Mouse (Mus musculus) heart, adult 8-10 months (tissue): ENCODE data around the gene Sycn. TPM values are rescaled to one million over a fixed set of nuclear protein-coding genes. Genes with fewer than 3 reads are reported as not detected.

Experiments
- DNase-seq: peaks from one replicate; pipeline ENCODE4 v3.0.0; 2022; ENCODE audit warnings: low spot score
- total RNA-seq, 4 experiments: library from RNA; stranded (reverse); gene quantifications; 2 replicates each; pipeline ENCODE4 v1.2.4; 2022

Sycn gene
- total RNA-seq, 4 experiments from 2014 or later = not detected

DNA sequence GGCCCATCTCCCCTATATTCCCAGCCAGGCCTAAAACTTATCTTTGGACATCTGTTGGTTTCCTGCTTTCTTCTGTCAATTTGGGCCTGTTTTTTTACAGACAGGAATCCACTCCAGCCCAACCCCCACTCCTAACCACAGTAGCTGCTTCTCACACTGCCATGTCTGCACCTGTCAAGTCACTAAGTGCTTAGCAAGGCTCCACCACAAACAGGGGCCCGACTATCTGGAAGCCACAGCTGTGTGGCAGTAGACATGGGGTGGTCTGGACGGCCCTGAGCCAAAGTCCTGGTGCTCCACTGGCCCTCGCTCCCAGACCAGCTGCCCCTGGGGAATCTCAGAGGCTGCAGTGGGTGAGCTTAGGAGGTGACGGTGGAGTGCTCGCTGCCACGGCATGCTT lies 17.0 kb downstream of the Sycn start:
- DNase-seq = no peak

DNA sequence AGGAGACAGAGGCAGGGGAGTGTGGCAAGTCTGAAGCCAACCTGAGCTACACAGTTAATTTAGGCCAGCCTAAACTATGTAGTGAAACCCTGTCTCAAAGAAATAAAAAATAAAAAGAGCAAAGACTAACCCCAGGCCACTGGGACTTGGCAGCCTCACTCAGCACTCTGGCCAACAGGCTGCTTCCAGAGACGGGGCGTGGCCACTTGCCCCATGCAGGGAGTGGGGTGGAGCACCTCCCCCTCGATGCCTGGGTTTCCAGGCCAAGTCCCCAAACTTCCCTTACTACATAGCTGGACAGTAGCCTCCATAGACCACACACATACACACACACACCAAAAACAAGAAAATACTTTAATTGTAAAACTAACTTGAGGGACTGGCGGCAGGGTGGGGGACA lies 17.8 kb downstream of the Sycn start:
- DNase-seq = peak; percentile 37

DNA sequence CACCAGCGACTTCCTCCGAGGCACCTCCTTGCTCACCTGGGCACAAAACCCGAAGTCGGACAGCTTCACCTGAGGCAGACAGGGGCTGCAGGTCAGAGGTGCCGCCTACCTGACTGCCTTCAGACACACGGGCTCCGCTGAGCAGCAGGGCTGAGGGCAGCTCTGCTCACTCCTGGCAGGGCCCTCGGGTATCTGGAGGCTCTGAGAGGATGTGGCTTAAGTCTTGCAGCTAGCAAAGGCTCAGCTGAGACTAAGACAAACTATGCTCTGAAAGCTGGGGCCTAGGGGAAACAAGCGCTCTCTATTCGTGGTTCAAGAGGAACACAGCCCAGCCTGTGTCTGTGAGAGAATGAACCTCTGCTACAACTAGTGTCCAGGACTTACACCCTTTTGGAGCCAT lies 20.2 kb downstream of the Sycn start:
- DNase-seq = no peak

DNA sequence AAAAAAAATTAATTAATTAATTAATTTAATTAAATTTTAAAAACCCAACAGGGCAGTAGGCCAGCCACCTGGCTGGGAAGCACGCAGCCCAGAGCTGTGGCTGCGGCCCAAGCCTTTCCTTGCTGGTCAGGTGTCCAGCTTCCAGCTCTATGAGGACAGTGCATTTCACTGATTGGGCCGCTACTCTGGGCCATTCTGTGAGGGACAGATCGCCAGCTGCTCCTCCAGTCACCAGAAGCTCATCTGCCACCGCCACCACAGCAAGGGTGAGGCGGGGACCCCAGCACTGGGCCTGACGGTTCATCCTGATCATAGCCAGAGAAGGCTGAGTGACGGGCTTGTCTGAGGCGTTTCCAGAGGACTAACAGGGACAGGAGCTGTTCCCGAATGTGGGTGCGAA lies 21.3 kb downstream of the Sycn start:
- DNase-seq = no peak

DNA sequence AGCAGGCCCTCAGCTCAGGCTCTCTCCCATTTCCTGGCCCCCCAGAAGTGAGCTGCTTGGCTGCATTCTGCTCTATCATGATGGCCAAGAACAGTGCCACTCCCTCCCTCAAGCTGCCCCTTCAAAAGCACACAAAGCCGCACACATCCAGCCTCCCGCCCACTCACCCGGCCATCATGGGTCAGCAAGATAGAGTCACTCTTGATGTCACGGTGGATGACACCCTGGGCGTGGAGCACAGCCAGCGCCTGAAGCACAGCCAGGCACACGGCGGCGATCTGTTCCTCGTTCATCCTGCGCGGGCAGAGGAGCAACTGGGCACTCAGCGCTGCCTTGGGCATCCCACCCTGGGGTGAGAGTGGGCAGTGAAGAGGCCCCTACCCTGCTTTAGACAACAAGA lies 21.7 kb downstream of the Sycn start:
- no peak for DNase-seq

DNA sequence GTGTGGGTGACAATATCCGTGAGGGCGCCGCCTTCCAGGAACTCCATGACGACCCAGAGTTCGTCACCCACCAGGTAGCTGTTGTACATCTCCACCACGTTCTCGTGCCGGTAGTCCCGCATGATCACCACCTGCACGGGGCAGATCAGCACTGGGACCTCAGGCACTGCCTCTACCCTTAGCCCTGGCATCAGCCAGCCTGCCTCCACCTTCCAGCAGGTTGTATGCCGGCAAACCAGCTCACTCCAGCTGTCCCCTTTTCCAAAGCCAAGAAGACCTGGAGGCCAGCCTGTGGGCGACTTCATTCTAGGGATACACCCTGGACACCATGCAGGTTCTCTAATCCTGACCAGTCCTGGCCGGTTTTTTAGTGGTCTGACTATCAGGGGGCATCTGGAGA lies 22.3 kb downstream of the Sycn start:
- no peak for DNase-seq

DNA sequence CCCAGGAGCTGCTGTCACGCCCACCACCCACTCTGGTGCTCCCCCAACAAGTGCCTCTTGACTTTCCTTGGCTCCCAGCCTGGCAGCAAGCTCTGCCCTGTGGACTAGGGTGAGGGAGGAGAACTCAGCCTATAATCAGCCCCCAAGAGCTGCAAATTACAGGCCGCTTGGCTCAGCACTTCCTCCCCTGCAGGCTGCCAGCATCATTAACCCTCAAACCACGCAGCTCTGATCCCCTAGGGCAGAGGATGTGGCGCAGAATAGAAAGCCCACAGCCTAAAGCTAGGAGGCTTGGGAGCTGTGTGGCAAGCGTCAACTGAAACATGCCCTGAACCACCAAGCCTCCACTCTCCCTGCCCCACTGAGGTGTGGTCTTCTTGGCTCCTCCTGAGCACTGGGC lies 24.7 kb downstream of the Sycn start:
- no peak for DNase-seq

DNA sequence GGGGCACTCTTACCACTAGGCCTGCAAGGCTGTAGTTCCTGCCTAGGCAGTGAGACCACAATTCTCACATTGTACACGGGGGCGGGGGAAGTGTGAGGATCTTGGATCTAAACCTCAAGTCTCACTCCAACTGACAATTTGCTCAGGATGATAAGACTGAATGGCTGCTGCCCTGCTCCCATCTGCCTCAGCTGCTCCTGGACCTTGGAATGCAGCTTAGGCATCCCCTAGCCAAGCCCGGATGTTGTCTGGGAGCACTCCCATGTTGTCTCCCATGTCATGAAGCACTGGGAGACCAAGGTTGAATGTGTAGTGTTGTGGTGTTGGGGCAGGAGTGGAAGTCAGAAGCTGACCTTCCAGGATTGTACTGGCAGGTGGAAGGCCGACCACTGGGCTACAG lies 26.9 kb downstream of the Sycn start:
- no peak for DNase-seq

DNA sequence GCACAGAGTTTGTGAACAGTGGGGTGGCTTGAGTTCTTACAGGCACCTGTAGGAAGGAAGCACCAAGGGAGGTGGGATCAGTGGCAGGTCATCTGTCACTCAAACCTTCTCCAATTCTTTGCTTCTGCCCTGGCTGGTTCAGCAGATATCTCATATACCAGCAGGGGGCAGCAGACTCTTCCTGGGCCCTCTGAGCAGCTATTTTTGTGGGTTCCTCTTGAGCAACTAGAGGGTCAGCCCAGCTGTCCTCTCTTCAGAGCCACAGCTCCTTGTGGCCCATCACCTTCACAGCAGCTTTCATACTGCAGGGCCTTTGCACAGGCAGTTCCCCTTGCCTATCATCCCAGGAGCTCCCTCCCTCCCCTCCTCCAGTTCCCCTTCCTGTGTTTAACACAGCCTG lies 27.6 kb downstream of the Sycn start:
- peak; percentile 68 for DNase-seq

DNA sequence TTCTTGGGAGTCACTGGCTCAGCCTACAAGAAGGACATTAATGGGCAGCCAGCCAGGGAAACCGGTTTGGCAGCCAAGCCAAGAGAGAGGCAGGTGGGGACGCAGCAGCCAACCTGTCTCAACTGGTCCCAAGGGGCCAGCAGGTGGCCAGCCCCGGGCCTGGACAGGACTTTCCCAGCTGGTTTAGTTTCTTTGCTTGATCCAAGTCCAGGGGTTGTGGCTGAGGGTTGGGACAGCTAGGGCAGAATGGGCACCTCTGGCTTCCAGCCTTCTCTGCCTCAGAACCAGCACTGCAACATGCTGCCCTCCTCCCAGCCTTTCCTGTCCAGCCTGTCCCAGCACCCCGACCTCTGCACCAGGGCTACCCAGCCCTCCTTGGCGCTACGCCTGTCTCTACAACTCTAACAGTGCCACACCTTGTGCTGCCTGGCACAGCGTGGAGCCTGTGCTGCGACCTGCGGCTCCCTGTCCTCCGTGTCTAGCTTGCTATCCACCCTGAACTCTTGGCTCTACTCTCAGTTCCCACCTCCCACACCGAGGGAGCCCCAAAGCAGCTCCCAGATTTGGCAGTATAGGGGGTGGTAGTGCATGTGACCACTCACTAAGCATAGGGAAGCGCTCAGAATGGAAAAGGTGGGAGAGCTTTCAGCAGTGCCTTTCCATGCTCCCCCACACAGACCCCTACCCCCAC lies 29.8 kb downstream of the Sycn start:
- DNase-seq = no peak

DNA sequence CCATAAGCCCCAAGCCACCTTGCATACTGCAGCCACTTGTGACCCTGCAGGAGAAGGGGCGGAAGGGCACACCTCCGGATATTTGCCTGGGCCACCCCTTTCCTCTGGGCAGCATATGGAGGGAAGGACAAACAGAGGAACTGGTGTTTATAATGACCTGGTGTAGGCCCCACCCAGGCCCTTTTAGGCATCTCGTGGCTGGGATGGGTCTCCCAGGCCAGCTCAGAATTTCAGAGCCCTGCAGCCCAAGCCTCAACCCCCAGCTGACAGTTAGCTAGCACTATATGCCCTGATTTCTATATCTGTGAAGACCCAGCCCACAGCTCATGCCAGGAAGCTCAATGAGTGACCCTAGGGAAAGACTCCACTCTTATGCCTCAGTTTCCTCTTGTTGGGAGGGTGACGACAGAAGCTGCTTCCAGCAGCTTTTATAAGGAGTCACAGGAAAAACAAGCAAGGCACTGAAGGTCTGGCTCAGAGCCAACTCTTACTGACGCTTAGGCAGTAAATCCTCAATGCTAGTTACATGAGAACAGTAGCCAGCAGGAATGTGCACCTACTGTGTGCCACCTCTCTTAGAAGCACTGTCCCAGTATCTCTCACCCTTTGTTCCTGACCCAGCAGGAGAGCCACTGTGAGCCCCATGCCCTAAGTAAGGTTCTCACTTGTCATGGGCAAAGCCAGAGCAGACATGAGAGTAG lies 30.4 kb downstream of the Sycn start:
- DNase-seq = no peak

DNA sequence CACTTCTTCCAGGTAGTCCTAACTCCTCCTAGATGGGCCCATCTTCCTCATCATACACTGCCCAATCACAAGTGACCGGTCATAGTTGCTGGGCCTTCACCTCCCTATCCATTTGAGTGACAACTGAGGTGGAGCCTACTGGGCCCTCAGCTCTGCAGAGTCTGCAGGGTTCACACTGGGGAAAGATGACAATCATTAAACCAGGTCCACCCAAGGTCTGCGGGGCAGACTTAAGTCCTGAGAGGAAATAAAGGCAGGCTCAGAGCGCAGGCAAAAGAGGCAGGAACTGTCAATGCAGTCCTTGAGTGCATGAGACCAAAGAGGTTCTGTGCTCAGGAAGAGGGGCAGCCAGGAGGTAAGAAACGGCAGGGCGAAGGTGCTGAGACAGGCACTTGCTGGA lies 32.0 kb downstream of the Sycn start:
- no peak for DNase-seq

DNA sequence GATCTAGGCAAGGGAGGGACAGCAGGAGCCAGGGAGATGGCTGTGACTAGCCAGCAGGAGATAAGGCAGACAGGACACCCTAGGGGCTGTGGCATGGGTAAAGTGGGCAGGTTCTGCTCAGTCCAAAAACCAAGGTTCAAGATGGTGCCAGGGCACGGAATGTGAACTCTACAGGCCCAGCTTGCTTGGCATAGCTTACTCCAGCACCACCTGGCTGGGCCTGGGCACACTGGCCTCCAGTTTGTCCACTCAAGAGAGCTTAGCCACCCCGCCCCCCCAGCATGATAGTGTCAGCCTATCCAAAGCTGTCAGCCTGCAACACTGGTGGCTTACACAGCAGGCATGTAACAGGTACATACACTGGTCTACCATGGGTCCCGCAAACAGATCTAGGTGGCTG lies 32.6 kb downstream of the Sycn start:
- no peak for DNase-seq

DNA sequence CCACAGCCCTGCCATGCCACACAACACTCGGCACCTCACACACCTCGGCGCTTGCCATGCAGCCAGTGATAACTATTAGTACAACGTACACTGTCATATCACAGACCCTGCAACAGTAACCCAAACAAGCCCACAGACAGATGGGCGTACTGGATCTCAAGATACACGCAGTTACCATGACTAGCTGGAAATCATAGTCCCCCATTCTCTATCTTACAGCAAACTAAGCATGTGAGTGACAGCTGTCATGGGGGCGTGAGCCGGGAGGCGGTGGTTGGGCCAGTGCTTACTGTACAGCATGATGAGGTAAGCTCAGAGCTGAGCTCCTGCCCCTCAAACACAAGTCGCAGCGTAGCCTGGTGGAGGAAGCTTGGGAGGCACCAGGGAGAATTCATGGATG lies 34.9 kb downstream of the Sycn start:
- DNase-seq = no peak

DNA sequence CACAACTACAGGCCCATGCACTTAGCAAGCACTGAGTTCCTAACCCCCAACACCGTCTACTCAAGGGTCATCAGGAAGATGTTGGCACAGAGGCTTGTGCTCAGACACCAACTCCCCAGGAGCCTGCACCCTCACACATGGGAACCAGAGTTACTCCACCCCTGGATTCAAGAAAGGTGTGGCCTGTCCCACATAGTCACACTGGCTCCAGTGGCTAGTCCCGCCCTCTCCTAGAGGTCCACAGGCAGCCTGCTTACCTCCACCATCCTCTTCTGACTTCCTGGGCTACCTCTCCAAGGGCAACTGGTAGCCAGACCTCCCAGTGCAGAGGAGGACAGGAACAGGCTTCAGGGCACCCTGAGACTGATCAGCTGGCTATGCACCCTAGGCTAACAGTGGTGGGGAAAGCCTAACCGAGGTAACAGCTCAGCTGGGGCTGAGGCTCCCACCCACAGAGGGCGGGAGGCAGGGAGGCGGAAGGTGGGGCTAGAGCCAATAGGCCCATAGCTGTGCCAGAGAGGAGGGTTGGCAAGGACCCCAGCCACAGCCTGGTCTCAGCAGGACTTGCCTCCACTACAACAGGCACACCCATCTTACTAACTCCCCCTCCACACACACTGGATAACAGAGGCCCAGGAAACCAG lies 35.7 kb downstream of the Sycn start:
- DNase-seq = no peak

DNA sequence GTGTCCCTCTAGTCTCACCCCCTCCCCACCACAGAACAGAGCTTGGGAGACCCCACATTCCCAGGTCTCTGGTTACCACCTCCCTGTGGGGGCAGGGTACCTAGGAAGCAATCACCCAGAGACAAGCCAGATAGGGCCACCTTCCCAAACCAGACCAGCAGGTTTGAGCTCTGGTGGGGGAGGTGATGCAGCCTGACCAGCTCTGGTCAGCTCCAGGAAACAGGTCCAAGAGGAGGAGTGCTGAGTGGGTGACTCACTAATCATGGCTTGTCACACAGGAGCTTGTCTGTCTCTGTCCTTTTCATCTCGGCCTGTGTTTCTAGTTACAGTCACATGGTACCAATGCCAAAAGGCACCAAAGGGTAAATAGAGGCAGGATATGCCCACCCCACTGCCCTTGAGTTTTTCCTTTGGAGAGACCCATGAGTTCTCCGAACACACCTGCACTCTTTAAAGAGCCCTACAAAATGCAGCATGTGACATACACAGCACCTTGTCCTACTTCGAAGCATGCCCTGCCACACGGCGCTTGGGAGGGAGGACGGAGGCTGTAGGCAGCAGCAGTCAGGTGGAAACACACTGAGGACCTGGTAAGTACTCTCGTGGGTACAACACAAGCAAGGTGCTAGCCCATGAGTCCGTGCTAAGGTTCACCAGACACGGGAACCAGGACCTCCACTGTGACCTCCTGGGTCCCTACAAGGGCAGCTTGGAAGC lies 37.3 kb downstream of the Sycn start:
- no peak for DNase-seq

DNA sequence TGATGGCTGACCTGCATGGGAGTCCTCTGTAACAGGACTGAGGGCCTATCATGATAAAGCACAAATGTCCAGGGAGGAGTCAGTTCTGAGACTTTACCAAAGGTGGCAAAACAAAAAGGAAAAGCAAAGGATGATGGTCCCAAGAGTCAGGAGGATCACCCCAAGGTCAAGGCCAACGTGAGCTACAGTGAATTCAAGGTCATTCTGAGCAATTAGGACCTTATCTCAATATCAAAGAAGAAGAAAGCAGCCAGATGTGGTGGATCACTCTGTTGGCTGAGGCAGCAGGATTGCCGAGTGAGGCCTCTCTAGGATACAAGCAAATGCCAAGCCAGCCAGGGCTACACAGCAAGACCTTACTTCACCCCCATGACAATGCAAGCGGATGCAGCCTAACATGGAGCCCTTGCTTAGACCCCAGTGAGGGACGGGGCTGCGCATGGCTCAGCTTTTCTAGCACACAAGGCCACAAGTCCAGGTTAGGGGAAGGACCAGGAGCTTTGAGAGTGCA lies 37.9 kb downstream of the Sycn start:
- DNase-seq = no peak

DNA sequence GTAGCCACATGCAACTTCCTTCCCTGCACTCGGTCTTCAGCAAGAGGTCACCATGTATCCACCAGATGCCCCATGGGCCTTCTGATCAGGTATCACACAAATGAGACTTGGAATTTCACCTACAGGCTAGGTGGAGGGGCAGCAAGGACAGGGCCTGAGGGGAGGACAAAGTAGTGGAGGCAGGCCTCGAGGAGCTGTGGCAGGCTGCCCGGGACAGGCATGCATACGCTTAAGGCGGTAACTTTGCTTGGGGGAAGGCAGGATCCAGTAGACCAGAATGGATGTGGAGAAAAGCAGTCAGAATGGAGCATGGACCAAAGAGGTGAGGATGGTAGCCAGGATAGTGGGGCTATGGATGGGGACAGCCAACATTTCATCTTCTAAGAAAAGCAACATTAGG lies 39.1 kb downstream of the Sycn start:
- no peak for DNase-seq

DNA sequence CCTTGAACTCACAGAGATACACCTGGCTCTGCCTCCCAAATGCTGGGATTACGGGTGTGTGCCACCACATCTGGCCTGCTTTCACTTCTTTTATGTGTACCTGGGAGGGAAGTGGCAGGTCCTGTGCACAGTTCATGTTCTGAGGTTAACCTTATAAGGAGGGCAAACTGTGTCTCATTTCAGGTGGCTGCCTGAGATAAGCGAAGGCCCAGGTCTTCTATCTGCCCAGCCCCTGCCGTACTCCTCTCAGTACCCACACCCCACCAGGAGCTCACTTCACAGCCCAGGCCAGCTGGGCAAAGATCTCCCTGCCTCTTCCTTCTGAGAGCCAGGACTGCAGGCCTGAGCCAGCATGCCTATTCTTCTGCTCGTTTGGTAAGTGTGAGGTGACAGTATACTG lies 41.0 kb downstream of the Sycn start:
- no peak for DNase-seq

DNA sequence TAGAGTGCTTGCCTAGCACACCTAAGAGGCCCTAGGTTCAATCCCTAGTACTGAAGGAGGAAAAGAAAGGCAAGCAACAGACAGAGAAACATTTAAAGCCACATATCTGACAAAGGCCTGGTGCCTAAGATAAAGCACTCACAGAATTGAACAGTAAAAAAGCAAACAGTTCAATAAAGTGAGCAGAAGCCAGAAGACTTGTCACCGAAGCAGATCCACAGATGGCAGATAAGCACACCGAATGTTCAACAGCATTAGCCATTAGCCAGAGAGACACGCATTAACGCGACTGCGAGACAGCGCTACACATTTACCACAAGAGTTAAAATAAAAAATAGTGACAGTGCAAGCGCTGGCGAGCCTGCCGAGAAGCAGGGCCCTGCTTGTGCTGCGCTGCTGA lies 42.2 kb downstream of the Sycn start:
- no peak for DNase-seq

DNA sequence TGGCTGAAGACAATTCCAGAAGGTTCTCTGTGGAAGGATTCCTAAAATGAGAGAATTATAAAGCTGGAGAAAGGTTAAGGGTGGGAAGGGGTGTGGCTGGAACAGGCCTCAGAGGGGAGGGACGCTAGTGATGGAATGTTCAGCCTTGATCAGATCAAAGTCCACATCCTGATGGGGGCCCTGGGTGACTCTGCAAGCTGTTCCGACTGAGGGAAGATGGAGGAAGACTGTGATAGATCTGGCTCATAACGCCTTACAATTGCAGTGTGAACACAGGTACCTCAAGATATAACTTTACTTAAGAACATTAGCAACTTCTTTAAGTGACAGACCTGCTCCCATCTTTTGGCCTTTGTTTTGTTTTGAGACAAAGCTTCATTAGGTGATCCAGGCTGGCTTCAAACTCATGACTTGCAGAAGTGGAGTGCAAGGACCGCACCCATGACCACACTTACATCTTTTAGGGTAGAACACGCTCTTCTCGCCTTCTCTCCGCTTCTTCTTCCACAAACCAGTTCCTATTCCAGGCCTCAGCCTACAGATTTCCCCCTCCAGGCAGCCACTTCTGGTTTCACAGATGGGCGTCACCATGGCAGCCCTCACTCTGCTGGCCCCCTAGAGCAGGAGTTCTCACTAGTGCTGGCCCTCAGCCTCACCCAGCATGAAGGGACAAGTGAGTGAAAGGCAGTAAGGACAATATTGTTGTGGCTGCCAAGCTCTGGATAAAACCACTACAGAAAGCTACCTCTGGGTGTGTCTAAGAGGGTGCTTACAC lies 43.1 kb downstream of the Sycn start:
- DNase-seq = no peak

DNA sequence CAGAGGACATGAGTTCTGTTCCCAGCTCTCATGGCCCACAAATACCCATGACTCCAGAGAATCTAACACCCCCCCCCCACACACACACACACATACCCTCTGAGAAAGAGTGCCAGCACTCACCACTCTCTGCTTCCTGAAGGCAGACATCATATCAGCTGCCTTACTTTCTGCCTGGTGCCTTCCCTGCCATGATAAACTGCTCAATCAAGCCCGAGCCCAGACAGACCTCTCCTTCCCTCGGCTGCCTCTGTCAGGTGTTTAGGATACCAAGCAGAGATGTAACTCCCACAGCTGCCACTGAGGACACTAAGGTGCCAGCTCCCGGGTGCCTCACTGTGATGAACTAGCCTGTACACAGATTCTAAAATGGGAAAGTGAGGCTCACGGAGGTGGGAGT lies 43.8 kb downstream of the Sycn start:
- no peak for DNase-seq
